Mouse (Mus musculus) kidney, postnatal 10 days (tissue): ENCODE results near the gene Syt3.
A peak's percentile ranks its signal among the peaks of the same experiment; 100 is the strongest.

Experiments used
- DNase-seq: peaks from one replicate; pipeline ENCODE4 v3.0.0; 2021; ENCODE audit warnings: mixed read lengths

Gene Syt3

GRCm38 (mm10) chr7:44383980-44384715 is at the start of gene Syt3:
Gene Syt3, plus strand, starts transcription at chr7:44384102.
- peak; percentile 80 for DNase-seq

GRCm38 (mm10) chr7:44334139-44334538 is 49.8 kb upstream of the Syt3 start:
- DNase-seq: no peak

- DNase-seq: peak; percentile 76
These were observed 48.6 kb upstream of the Syt3 start for GRCm38 (mm10) chr7:44335031-44335878.

- no peak for DNase-seq
These were observed 47.6 kb upstream of the Syt3 start for GRCm38 (mm10) chr7:44336046-44337021.

GRCm38 (mm10) chr7:44337121-44337849 is 46.6 kb upstream of the Syt3 start:
- DNase-seq: no peak

- no peak for DNase-seq
These were observed 43.7 kb upstream of the Syt3 start for GRCm38 (mm10) chr7:44340226-44340625.

GRCm38 (mm10) chr7:44341119-44341518 is 42.8 kb upstream of the Syt3 start:
- DNase-seq: no peak

GRCm38 (mm10) chr7:44341714-44342113 is 42.2 kb upstream of the Syt3 start:
- DNase-seq: no peak

- peak; percentile 54 for DNase-seq
These were observed 40.4 kb upstream of the Syt3 start for GRCm38 (mm10) chr7:44343459-44344015.

- no peak for DNase-seq
These were observed 39.3 kb upstream of the Syt3 start for GRCm38 (mm10) chr7:44344622-44345021.

- peak; percentile 34 for DNase-seq
These were observed 34.9 kb upstream of the Syt3 start for GRCm38 (mm10) chr7:44349043-44349442.

- DNase-seq: peak; percentile 88
These were observed 32.8 kb upstream of the Syt3 start for GRCm38 (mm10) chr7:44350957-44351711.

- no peak for DNase-seq
These were observed 31.8 kb upstream of the Syt3 start for GRCm38 (mm10) chr7:44351881-44352749.

GRCm38 (mm10) chr7:44352750-44353600 is 30.9 kb upstream of the Syt3 start:
- no peak for DNase-seq

- DNase-seq: peak; percentile 65
These were observed 30.1 kb upstream of the Syt3 start for GRCm38 (mm10) chr7:44353601-44354340.

- DNase-seq: no peak
These were observed 28.5 kb upstream of the Syt3 start for GRCm38 (mm10) chr7:44355411-44355810.

GRCm38 (mm10) chr7:44356590-44357481 is 27.1 kb upstream of the Syt3 start:
- peak; percentile 41 for DNase-seq
